Mouse (Mus musculus): ENCODE results near the gene Ggta1. TPM values are rescaled to one million over a fixed set of nuclear protein-coding genes. Genes with fewer than 3 reads are reported as not detected.

Ggta1 gene
- 28.7 TPM for total RNA-seq (2023)

DNA sequence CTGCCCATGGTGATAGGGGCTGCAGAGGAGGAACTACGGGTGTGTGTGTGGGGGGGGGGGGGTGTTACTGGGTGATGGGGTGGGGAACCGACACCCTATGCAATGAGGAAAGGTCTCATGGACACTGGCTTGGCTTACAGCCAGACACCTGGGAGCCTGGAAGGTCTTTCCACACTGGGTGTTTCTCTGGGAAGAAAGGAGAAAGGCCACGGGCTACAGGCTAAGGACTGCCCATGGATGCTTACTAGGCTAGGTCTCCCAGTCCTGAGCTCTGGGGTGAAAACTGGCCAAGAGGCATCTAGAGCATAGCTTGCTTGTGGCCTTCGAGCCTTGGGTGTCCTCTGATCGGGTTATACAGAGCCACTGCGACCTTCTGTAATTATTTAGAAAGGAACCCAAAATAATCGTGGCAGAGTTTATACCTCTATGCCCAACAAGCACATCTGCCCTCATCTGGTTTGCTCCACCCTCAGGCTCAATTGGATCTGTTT lies at the start of gene Ggta1:
Gene Ggta1, minus strand, starts transcription at position 441 of the 491 bp plus-strand sequence.

GRCm38 (mm10) chr2:35397096-35397495 lies 65.9 kb downstream of the Ggta1 start, which contains the start of gene 4930402F06Rik:
Gene 4930402F06Rik (minus strand): TSS chr2:35397175.

GRCm38 (mm10) chr2:35367629-35368028 lies 95.4 kb downstream of the Ggta1 start, which contains the start of gene 4930568D16Rik:
Gene 4930568D16Rik (minus strand): TSS chr2:35367729.

Other genes with a start within 250 kb of the Ggta1 start
- gene Gsn, start 206.9 kb downstream of the Ggta1 start, total RNA-seq (2023), result 19.8 TPM
- gene Stom, start 126.3 kb downstream of the Ggta1 start, total RNA-seq (2023), result 2.2 TPM
- not detected for gene 4930568D16Rik, start 95.5 kb downstream of the Ggta1 start, total RNA-seq (2023)
- not detected for gene 4930402F06Rik, start 66.1 kb downstream of the Ggta1 start, total RNA-seq (2023)
- 1.2 TPM for gene Dab2ip, start 95.0 kb upstream of the Ggta1 start, total RNA-seq (2023)